Mouse (Mus musculus) frontal cortex, postnatal 36 days (tissue): ENCODE results near the gene 1700020D05Rik.
A peak's percentile ranks its signal among the peaks of the same experiment; 100 is the strongest.

Experiments used
- DNase-seq, 2 experiments: peaks; one replicate each; pipeline ENCODE4 v3.0.0; 2022; ENCODE audit warnings: low spot score in 2 of 2

Gene 1700020D05Rik

DNA sequence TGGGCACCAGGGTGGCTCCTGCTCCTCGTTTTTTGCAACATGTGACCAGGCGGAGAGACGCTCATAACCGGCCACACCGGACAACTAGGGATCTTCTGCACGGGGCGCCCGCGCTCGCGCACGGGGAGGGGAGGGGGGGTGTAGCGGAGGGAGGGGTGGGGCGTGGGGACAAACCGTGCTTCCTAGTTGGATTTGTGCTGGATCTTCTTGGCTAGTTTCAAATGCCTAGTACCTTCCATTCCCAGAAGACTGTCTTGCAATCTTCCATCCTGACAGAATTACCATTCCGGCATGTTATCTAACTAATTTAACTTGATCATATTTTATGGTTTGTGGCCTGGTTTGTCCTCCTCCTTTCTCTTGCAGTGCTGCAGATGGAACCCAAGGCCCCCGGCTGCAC, at the start of gene 1700020D05Rik:
Gene 1700020D05Rik (minus strand): TSS at position 101 of the 400 bp plus-strand sequence.
- DNase-seq = no peak

DNA sequence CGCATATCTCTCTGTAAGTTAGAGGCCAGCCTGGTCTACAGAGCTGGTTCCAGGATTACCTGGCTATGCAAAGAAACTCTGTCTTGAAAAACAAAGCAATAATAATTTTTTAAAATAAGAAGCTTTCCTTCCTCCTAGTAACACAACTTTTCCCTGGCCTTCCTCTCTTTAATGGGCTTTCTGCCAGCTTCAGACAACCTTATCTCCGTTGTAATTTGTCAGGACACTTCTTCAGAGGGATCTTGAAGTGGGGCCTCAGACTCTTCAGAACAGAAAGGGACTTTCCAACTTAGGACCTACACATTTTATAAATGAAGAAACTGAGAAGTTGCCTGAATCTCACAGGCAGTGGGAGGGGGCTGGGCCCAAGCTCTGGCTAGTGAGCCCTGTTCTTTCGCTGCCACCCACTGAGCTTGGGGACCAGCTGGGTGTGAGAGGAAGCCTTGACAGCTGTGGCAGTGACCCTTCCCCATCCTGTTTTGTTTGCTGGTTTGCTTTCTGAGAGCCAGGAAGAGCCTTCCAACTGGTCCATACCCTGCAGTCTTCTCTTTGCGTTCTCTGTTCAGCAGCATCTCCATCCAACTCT, 44.0 kb upstream of the 1700020D05Rik start:
- DNase-seq = no peak

DNA sequence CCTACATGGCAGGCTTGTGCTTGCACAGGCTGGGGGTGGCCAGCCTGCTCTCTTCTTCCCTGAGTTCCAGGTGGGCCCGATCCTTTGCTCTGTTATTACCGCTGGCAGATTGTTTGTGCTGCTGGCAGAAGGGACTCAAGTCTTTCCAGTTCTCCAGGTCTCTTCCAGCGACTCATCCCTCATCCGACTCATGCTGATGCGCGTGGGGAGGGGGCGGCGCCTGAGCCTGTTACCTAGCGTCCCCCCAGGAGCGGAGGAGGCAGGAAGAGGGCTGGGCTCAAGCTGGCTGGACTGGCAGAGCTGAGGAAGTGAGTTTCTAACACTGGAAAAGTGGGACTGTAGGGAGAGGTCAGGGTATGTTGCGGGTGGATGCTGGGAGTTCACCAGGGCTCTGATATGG, 40.4 kb upstream of the 1700020D05Rik start:
- no peak for DNase-seq

DNA sequence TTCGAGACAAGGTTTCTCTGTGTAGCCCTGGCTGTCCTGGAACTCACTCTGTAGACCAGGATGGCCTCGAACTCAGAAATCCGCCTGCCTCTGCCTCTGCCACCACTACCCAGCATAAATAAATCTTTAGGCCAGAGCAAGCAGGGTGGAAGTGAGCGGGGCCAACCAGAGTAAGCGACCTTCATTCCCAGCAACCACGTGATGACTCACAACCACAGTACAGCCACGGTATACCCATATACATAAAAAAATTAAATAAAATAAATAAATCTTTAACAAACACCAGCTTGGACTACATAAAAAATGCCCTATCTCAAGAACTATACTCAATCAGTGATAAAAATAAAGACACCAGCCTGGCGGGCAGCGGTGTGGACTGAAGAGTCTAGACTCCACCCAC, 39.8 kb upstream of the 1700020D05Rik start:
- no peak for DNase-seq

DNA sequence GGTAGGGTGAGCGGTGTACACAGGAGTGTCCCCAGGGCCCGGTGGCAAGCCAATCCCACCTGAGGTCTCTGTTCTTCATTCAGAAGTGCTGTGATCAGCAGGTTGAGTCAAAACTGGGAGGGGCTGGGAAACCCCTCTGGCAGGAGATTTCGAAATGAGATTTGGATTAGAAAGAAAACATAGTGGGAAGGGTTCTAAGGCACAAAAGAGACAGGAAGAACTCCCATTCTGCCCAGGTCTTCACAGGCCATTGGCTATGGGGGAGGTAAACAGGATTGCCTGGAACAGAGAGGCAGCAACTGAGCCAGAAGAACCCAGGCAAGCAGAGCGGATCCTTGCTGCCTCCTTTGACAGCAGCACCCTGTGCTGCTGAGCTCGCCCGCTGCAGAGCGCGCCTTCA, 35.2 kb upstream of the 1700020D05Rik start:
- no peak for DNase-seq

DNA sequence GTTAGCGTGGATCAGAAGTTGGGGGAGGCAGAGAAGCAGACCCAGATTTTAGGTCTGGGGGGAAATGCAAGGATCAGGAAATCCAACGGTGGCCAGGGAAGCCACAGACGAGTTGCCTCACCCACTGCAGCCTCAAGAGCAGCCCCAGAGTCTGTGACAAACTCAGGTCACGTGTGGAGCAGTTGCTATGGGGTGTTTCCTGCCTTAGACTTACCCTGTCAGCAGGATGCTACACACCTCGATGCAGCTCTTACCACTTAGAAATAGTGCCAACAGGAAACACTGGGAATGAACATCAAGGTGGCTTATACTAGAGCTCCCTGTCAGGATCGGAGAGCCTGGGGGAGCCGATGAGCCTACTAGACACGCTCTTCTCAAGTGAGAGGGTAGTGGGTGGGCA, 28.9 kb upstream of the 1700020D05Rik start:
- no peak for DNase-seq

DNA sequence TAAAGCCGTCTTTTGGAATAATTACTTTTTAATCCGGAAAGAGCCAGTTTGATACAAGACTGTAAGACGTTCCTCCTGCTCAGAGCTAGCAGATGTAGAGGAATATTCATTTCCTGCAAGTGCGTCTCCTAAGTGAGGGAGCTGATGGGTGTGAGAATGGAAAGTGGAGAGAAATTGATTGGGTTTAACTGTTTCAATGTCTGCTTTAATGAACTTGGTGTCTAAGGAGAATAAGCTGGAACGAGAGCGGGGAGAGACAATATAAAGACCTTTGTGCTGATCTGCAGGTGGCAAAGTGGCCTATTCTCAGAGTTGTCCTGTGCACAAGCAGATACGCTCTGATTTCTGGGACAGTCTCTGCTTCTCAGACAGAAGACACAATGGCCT, 26.5 kb upstream of the 1700020D05Rik start:
- no peak for DNase-seq

DNA sequence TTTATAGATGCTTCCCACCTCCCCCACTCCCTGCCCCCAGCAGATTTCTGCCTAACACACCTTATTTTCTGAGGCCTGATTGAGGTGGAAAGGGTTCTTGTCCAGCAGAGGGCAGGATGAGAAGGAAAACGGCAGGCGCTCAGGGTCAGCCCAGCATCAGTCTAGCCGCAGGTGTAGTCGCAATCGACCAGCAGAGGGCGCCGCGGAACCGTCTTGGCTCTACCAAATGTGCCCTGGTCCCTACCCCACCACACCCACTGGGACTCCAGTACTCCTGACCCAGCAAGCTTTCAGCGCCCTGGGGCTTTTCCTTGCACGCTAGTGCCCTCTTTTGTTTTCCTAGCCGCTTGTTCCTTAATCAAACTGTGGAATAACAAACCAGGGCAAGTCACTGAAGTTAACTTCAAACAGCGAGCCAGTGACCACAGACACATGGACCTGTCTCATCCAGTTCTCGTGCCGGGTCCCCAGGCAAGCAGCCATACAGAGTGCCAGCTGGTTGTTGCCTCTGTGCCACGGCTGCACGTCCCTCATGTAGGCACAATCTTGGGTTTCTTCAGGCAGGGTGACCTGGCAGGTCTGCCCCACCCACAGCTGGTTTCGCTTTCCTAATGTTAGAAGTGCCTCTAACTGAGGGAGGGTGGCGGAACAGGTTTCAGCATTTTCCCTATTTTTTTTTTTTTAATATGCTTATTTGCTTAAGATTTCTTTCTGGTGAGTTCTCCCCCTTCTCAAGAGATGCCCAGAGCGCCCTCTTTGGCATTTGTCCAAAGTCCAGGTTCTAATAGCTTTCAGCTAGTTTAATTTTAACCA, 25.9 kb upstream of the 1700020D05Rik start:
- DNase-seq = peak; percentile 93

DNA sequence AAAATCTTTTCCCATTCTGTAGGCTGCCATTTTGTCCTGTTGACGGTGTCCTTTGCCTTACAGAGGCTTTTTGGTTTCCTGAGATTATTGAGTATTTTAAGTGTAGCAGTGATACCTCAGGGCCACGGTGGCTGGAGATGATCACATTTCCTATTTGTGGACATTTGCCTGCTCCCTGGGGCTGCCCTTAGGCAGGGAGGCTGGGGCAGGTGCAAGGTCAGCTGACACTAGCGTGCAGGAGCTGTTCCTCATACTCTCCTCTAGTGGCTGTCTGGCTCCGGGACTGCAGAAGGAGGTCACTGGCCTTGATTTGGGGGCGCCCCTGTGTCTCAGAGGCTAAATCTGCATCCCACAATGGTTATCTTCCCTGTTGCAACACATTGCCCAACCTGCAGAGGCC, 21.6 kb upstream of the 1700020D05Rik start:
- DNase-seq = no peak

DNA sequence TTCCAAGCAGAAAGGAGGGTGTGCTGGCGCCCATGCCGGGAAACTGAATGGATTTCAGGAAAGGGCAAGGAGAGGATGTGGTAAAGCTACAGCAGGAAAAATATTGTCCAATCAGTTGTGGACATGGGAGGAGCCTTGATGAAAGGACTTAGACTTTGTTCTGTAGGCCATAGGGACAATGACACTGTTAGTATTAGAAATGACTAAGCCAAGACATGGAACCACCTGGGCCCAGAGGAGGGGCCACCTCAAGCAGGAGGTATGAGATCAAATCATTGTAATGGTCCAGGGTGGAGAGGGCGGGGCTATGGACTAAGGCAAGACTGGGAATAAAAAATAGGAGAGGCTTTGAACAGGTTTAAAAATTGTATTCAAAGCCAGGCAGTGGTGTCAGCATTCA, 15.1 kb upstream of the 1700020D05Rik start:
- no peak for DNase-seq

DNA sequence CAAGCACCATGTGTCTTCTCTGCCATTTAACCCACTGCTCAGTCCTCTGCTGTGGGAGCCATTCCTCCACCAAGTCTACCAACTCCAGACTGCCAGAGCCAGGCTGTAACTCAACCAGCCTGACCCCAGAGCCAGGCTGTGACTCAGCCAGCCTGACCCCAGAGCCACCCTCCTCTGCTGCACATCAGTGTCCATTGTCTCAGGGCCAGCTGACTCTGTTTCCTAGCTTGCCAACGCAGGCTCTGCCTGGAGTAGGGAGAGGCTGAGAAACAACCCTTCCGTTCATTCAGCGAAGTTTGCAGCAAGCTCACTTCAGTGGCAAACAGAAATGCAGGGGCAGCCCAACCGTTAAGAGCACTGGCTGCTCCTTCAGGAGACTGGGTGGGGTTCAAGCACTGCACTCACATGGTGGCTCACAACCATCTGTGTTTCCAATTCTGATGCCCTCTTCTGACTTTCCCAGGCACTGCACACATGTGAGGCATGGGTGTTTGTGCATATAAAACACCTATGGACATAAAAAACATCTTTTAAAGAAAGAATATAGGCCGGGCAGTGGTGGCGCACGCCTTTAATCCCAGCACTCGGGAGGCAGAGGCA, 13.4 kb upstream of the 1700020D05Rik start:
- no peak for DNase-seq

DNA sequence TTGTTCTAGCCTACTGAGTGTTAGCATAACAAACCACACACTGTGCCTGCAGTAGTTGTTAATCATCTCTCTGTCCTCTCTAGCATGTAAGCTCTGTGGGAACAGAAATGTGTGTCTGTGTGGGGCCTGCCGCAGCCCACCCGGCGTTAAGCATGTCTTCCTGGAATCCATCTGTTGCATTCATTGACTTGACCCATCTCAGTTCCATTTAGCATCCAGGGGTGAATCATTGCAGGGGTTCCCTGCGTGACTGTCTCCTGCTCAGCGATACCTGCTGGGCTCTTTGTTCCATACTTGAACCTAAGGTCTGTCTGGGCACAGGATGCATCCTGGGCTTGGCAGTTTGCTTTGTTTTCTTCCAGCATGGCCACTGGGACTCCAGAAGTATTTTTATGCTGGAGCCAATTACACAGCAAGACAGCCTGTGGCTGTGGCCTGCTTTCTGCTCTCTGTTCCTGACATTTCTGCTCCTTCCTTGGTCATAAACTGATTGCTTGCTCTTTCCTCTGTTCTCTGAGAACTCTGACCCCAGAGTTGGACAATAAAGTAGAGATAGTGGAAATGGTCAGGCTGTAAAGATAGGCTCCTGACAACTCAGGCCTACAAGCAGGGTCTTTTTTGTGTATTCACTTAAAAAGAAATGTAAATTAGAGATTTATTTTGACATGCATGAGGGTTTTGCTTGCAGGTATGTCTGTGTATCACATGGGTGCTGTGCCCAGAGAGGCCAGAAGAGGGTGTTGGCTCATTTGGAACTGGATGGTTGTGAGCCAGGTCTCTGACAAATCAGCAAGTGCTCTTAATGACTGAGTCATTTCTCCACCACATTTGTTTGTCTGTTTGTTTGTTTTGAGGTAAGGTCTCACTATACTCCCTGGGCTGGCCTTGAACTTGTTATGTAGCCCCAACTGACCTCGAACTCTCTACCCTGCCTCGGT, 12.5 kb upstream of the 1700020D05Rik start:
- no peak for DNase-seq

DNA sequence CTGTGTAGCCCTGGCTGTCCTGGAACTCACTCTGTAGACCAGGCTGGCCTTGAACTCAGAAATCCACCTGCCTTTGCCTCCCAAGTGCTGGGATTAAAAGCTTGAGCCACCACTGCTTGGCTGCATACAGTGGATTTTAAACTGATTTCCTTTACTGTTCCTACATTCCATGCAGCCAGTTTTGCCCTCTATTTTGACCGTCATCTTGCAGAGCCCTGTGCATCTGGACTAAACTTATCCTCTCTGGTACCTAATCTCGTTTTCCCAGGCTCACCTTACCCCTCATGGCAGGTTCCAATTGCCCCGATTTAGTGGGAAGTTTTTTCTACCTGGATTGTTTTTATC, 9.4 kb upstream of the 1700020D05Rik start:
- no peak for DNase-seq

DNA sequence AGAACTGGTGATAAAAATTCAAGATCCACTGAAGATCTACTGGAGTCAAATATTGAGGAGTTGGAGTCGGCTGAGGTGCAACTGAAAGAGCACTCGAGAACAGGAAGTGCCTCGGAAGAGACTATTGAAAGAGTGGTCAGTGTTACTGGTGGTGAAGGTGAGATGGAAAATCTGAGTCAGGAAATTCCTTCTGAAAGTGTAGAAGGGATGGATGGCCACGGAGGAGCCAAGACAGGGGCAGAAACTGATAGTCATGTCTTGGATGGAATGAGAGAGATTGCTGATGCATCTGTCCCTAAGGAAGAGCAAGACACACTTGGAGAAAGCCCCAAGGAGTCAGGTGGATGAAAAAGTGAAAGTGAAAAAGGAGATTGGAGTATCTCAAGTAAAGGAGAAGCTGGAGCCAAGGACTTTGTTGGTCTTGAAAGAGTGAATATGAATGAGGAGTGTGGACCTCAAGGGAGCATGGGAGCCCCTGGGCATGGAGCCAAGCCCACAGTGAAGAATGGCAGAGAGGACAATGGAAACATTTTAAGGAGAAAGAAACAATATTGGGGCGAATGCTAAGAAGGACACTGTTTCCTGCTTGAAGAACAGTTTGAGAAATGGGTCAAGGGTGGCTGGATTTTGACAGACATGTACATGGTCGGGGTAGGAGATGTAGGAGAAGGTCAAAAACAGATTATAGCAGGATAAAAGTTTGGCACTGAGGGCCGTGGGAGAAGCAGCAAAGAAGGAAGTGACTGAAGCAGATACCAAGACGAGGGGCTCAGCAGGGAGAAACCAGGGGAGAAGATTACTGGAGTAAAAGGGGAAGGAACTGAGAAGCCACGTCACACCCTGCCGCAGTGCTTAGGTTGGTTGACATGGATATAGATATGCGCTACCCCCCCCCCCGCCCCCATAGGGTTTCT, 8.8 kb upstream of the 1700020D05Rik start:
- DNase-seq = no peak

DNA sequence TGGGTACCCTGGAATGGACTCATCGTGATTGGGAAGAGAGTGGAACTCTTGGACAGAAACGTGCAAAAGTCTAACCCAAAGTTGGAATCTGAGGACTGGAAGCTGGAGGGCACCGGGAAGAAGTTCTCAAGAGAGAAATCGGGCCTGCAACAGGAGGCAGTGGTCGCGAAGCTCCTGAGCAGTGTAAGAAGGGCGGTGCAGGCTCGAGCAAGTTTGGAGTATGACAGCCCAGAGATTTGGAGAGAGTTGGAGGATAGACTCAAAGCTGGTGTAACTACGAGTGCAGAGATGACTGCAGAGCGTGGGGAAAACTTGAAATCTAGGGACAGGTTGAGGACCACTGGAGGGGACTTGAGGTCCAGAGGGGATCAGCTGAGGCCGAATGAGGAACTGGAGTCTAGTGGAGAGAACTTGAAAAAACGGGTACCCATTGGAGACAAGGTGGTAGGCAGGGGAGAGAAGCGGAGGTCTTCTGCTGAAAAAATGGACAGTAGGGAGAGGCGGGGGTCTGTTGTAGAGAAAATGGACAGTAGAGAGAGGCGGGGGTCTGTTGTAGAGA, 7.6 kb upstream of the 1700020D05Rik start:
- DNase-seq = no peak

DNA sequence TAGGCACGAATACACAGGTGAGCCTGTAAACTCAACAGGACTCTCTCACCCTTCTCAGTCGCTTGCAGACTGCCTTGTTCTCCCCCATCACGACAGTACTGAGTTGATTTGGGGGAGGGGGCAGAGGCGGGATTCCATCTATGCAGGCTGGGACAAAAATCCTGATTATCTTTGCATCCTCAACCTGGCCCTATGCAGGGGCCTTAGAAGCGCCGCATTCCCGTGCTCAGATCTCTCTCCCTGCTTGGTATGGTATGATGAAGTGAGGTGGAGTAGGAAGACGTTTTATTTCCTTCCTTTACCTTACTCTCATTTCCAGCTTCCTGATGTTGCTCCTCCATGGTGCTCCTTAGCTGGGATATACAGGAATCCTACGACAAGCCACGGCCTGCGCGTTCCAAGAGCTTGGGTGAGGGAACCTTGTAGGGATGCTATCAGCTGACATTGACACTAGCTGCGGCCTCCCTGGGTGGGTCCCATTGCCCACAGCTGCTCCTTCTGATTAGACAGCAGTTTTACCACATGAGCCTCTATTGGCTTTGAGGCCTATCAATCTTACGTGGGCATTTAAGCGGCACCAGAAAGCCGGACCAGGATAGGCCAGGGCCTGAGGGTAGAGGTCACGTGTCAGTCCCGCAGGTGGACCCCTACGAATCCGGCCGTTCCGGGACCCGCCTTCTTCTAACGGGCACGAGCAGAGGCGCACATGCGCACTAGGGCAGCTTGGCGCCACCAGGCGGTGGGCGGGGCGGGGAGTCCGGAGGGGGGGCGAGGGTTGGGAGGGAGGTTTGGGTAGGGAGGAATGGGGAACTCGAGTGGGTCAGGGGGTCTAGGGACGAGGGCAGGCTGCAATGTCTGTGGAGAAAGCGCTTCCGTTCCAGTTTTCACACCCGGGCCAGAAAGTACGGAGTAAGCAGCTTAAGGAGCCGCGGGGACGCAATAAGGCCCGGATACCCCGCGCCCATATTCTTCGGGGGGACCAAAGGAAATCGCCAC, 6.7 kb upstream of the 1700020D05Rik start, which contains the start of gene Snx32:
Gene Snx32 (minus strand): TSS at position 508 of the 996 bp plus-strand sequence.
- peak; percentile 98 to 99 for DNase-seq

DNA sequence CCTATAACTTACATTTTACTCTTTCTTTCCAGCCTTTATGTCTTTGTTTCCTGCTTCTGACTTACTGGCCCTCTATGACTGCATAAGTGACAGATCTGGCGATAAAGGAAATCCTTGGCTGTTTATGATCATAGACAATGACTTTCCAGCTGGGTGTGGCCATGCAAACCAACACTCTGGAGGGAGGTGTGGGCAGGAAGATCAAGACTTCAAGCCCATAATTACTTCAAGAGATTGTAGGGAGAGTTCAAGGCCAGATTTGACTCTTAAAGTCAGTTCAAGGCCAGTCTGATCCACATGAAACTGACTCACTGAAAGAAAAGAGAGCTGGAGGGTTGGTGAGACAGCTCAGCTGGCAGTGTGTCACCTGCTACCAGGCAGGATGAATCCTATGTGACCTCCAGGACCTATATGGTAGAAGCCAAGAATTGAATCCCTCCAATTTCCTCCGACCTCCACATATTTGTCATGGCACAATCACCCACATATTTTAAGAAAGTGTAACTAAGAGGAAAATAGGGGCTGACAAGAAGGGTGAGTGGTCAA, 3.2 kb downstream of the 1700020D05Rik start:
- no peak for DNase-seq

DNA sequence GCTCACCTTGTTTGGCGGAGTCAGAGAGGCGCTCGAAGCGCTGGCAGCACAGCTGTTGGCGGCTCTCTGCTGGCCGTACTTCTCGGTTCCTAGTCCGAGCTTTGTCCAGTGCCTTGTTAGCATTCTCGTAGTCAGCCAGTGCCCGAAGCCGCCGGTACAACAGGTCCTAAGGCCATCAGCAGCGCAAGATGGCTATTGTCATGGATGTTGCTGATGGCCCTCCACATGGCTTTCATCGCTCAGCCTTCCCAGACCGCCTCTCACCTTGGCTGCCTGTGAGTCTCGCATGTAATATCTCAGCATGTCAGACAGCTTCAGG, 7.6 kb downstream of the 1700020D05Rik start:
- DNase-seq = no peak

DNA sequence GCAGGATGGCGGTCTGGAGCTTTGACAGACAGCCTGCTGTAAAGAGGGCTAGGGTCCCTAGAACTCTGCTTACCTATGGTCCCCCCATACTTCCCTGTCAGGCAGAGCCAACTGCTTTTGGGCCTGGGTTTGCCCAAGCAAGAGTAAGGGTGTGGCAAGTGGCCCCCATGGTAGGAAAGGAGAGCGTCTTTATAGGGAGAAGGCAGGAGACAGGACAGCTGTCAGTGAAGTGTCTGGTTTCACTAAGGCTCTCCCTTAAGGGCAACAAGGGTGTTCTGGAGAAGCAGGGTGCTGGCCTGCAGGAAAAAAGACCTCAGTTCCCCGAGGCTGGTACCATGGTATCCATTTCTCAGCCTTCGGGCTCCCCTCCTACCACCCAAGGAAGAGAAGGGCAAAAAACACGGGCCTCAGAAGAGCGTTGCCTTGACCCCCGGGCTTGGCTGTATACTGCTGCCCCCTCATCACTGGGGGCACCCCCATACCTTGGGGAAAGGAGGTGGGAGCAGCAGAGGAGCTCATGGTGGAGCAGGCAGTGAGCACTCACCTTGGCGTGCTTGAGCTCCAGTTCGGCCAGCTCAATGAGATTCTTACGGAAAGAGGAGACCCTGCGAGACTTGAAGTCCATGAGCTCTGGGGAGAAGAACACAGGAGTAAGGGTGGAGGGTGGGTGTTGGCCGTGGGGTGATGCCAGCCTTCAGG, 8.1 kb downstream of the 1700020D05Rik start:
- no peak for DNase-seq
